21 mouse cellular contexts compared by ENCODE assay signal in genomic region chr19:48079718-48080117, GRCm38 (mm10).
DNase-seq lines count a peak whose midpoint lies in the region; ATAC-seq and TF ChIP-seq lines count a peak whose summit lies in the region.
"Had no signal": no experiment of that assay in that cellular context is flagged by ENCODE, and none has a peak within 500 bp of the region (broad histone marks: within the 10 kb centered on the region; RNA-seq: fewer than 3 reads in every experiment).

No protein-coding gene starts in this region.

- no peaks in the 10 kb centered on the region for H3K36me3 ChIP-seq in embryonic facial prominence, embryonic 14.5 days (ENCODE audit: control insufficient read depth, insufficient read depth, low read length)
- no peaks in the 10 kb centered on the region for H3K36me3 ChIP-seq in embryonic facial prominence, embryonic 10.5 days (replicated peaks)
- no peaks in the 10 kb centered on the region for H3K36me3 ChIP-seq in neural tube, embryonic 13.5 days
- no peaks in the 10 kb centered on the region for H3K36me3 ChIP-seq in lung, postnatal 0 days (ENCODE audit: insufficient read depth, low read length)
- H3K36me3 ChIP-seq in neural tube, embryonic 15.5 days = no peaks in the 10 kb centered on the region
- H3K36me3 ChIP-seq: embryonic facial prominence, embryonic 13.5 days; forebrain, embryonic 15.5 days; hindbrain, embryonic 13.5 days had no signal

- H3K4me3 ChIP-seq in embryonic facial prominence, embryonic 14.5 days (ENCODE audit: low read depth, low read length) = no peak overlapping the region
- no peak overlapping the region for H3K4me3 ChIP-seq in embryonic facial prominence, embryonic 10.5 days
- H3K4me3 ChIP-seq in neural tube, embryonic 13.5 days = no peak overlapping the region
- H3K4me3 ChIP-seq in lung, postnatal 0 days (ENCODE audit: low read depth, low read length) = no peak overlapping the region
- no peak overlapping the region for H3K4me3 ChIP-seq in neural tube, embryonic 15.5 days (replicated peaks)
- H3K4me3 ChIP-seq: embryonic facial prominence, embryonic 13.5 days; forebrain, embryonic 15.5 days; hindbrain, embryonic 13.5 days; left cerebral cortex, adult 2 months had no signal

- ATAC-seq in embryonic facial prominence, embryonic 14.5 days (ENCODE audit: low read depth) = 0 out of 2 replicates have a peak, but pooled peaks have one; percentile 55
- peak; percentile 71; the same call in 1 of the 2 replicates for ATAC-seq in neural tube, embryonic 13.5 days (ENCODE audit: low read depth)
- peak; percentile 83 for ATAC-seq in lung, postnatal 0 days
- ATAC-seq in neural tube, embryonic 15.5 days (ENCODE audit: low FRiP score) = 0 out of 2 replicates have a peak, but pooled peaks have one; percentile 35
- ATAC-seq: forebrain, embryonic 15.5 days; midbrain, embryonic 16.5 days had no signal

- no peak for TF ChIP-seq EP300 in lung, postnatal 0 days (IDR thresholded peaks at IDR 0.05)

- no peaks in the 10 kb centered on the region for H3K9me3 ChIP-seq in embryonic facial prominence, embryonic 14.5 days (ENCODE audit: control insufficient read depth, low read length)
- no peaks in the 10 kb centered on the region for H3K9me3 ChIP-seq in embryonic facial prominence, embryonic 10.5 days
- no peaks in the 10 kb centered on the region for H3K9me3 ChIP-seq in neural tube, embryonic 13.5 days
- no peaks in the 10 kb centered on the region for H3K9me3 ChIP-seq in lung, postnatal 0 days (ENCODE audit: low read length)
- H3K9me3 ChIP-seq in neural tube, embryonic 15.5 days (replicated peaks) = no peaks in the 10 kb centered on the region
- H3K9me3 ChIP-seq: embryonic facial prominence, embryonic 13.5 days; forebrain, embryonic 15.5 days; hindbrain, embryonic 13.5 days had no signal

- no peak overlapping the region for H3K4me2 ChIP-seq in embryonic facial prominence, embryonic 14.5 days (ENCODE audit: low read depth, low read length)
- no peak overlapping the region for H3K4me2 ChIP-seq in neural tube, embryonic 13.5 days
- H3K4me2 ChIP-seq in lung, postnatal 0 days (replicated peaks; ENCODE audit: low read depth, low read length) = no peak overlapping the region
- no peak overlapping the region for H3K4me2 ChIP-seq in neural tube, embryonic 15.5 days
- H3K4me2 ChIP-seq: embryonic facial prominence, embryonic 13.5 days; forebrain, embryonic 15.5 days; hindbrain, embryonic 13.5 days had no signal

- H3K4me1 ChIP-seq in embryonic facial prominence, embryonic 14.5 days (ENCODE audit: control insufficient read depth, insufficient read depth, low read length) = peaks cover 3% of the 10 kb centered on the region; the same call in 1 of the 2 replicates
- 0 out of 2 replicates have a peak, but pooled peaks cover 5% of the 10 kb centered on the region for H3K4me1 ChIP-seq in embryonic facial prominence, embryonic 10.5 days
- 0 out of 2 replicates have a peak, but pooled peaks cover 3% of the 10 kb centered on the region for H3K4me1 ChIP-seq in neural tube, embryonic 13.5 days (replicated peaks)
- no peaks in the 10 kb centered on the region for H3K4me1 ChIP-seq in lung, postnatal 0 days (ENCODE audit: insufficient read depth, low read depth, low read length)
- peaks cover 9% of the 10 kb centered on the region; the same call in 1 of the 2 replicates for H3K4me1 ChIP-seq in neural tube, embryonic 15.5 days
- H3K4me1 ChIP-seq: hindbrain, embryonic 13.5 days had no signal

- no peak overlapping the region for H3K27ac ChIP-seq in embryonic facial prominence, embryonic 14.5 days (replicated peaks; ENCODE audit: low read depth, low read length)
- H3K27ac ChIP-seq in embryonic facial prominence, embryonic 10.5 days (replicated peaks) = no peak overlapping the region
- peak overlapping the region; percentile 33 for H3K27ac ChIP-seq in neural tube, embryonic 13.5 days (replicated peaks)
- no peak overlapping the region for H3K27ac ChIP-seq in lung, postnatal 0 days (ENCODE audit: low read length)
- no peak overlapping the region for H3K27ac ChIP-seq in neural tube, embryonic 15.5 days (replicated peaks)
- H3K27ac ChIP-seq: embryonic facial prominence, embryonic 13.5 days; forebrain, embryonic 15.5 days; hindbrain, embryonic 13.5 days; left cerebral cortex, adult 2 months had no signal

- TF ChIP-seq CTCF in lung, postnatal 0 days (IDR thresholded peaks at IDR 0.05) = no peak; the same call in 1 of the 2 replicates

- no peaks in the 10 kb centered on the region for H3K27me3 ChIP-seq in embryonic facial prominence, embryonic 14.5 days (replicated peaks; ENCODE audit: control insufficient read depth, insufficient read depth, low read length)
- H3K27me3 ChIP-seq in embryonic facial prominence, embryonic 10.5 days (replicated peaks; ENCODE audit: low read depth, poor library complexity, severe bottlenecking) = no peaks in the 10 kb centered on the region
- no peaks in the 10 kb centered on the region for H3K27me3 ChIP-seq in neural tube, embryonic 13.5 days
- H3K27me3 ChIP-seq in lung, postnatal 0 days (replicated peaks; ENCODE audit: insufficient read depth, low read length) = no peaks in the 10 kb centered on the region
- H3K27me3 ChIP-seq in neural tube, embryonic 15.5 days (replicated peaks) = no peaks in the 10 kb centered on the region
- H3K27me3 ChIP-seq: embryonic facial prominence, embryonic 13.5 days; forebrain, embryonic 15.5 days; hindbrain, embryonic 13.5 days had no signal

- H3K9ac ChIP-seq in embryonic facial prominence, embryonic 14.5 days (ENCODE audit: low read depth, low read length) = no peak overlapping the region
- no peak overlapping the region for H3K9ac ChIP-seq in neural tube, embryonic 13.5 days
- no peak overlapping the region for H3K9ac ChIP-seq in lung, postnatal 0 days (replicated peaks; ENCODE audit: low read depth)
- no peak overlapping the region for H3K9ac ChIP-seq in neural tube, embryonic 15.5 days (replicated peaks)
- H3K9ac ChIP-seq: embryonic facial prominence, embryonic 13.5 days; forebrain, embryonic 15.5 days; hindbrain, embryonic 13.5 days had no signal

- DNase-seq in embryonic facial prominence, embryonic 14.5 days (ENCODE audit: low spot score) = peak; percentile 53
- no peak for DNase-seq in embryonic facial prominence, embryonic 10.5 days (ENCODE audit: low spot score)
- no peak for DNase-seq in neural tube, embryonic 10.5 days (ENCODE audit: extremely low spot score, low spot score)
- peak; percentile 61 for DNase-seq in lung, postnatal 0 days (ENCODE audit: low spot score)
- DNase-seq in frontal cortex, postnatal 36 days (ENCODE audit: low spot score in 2 of 2) = no peak
- no peak for DNase-seq in cerebellum, adult 9-10 months
- DNase-seq: adrenal gland, postnatal 25 days; cerebellum, adult 18-20 months; gastrocnemius, postnatal 36 days; kidney, adult 8-10 months; kidney, postnatal 36 days; liver; right cerebral cortex, postnatal 25 days; thymus, adult 18-20 months had no signal

- 49% methylated on average over 3 of the region's 3 CpGs for WGBS in embryonic facial prominence, embryonic 14.5 days
- 63% methylated on average over 3 of the region's 3 CpGs for WGBS in embryonic facial prominence, embryonic 10.5 days
- 64% methylated on average over 3 of the region's 3 CpGs for WGBS in neural tube, embryonic 13.5 days
- WGBS in lung, postnatal 0 days = 47% methylated on average over 3 of the region's 3 CpGs
- 60% methylated on average over 3 of the region's 3 CpGs for WGBS in neural tube, embryonic 15.5 days

Comparison
In these comparisons a context has a peak if more than half of its experiments do, and no peak if none do; other contexts are left out.
1. DNase-seq: peak in embryonic facial prominence, embryonic 14.5 days (single experiment) and lung, postnatal 0 days (single experiment); none in embryonic facial prominence, embryonic 10.5 days (single experiment), neural tube, embryonic 10.5 days (single experiment), frontal cortex, postnatal 36 days (0 of 2) and cerebellum, adult 9-10 months (single experiment).
2. Peak in every context shown above with its lines, with median percentiles within 50 percentile points of each other: ATAC-seq.